Mouse (Mus musculus) cerebellum, postnatal 4 days (tissue): ENCODE data around the gene Stx1b.

Source experiments
- DNase-seq, 2 experiments: peaks; one replicate each; pipeline ENCODE4 v3.0.0; 2022; ENCODE audit warnings: low spot score in 2 of 2, mixed read lengths in 1 of 2

The Stx1b gene

DNA sequence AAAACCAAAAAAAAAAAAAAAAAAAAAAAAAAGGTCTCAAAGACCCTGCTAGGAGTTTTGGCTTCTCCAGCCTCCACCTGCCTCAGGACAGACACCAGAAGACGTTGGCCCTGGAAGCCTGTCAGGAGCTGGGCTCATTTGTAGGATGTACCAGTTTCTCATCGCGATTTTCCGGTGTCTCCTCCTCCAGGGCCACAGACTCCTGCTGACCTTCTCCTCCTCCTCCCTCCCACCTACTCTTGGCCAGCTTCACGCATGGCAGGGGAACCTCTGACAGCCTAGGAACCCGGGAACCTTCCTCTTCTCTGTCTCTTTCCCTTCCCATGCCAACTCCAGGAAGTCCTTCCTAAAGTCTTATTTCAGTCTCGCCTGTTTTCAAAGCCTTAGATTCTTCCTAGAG is 7.3 kb downstream of the Stx1b start:
- DNase-seq: no peak

- DNase-seq: no peak
These were observed 8.2 kb downstream of the Stx1b start for GRCm38 (mm10) chr7:127815954-127816821.

GRCm38 (mm10) chr7:127815116-127815665 is 9.2 kb downstream of the Stx1b start:
- no peak for DNase-seq

DNA sequence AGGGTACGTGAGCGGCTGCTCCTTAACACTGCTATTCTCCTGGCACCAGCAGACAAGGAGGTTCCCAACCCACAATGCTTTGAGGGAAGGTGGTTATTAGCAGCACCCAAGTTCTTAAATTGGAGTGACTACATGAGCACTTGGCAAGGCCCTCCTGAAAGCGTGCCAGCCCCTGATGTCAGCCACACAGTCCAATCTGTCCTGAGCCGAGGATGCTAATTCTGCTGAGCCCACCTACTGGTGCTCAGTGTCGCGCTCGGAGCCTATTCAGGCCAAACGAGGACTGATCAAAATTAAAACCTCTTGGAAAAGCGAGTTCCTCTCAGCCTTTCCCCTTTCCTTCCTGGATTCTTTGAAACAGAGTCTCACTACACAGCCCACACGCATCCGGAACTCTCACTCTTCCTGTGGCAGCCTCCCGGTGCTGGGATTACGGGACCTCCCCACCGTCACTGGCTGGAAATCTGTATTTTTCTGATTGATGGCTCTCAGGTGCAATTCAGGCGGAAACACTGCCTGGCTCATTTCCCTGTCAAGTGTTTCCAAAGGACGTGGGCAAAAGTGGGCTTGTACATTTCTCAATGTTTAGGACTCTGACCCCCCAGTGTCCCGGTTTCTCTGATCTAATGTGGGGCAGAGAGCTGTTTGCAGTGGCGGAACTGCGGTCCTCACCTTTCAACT is 10.0 kb downstream of the Stx1b start:
- peak in 1 of 2 experiments; percentile 56 for DNase-seq

DNA sequence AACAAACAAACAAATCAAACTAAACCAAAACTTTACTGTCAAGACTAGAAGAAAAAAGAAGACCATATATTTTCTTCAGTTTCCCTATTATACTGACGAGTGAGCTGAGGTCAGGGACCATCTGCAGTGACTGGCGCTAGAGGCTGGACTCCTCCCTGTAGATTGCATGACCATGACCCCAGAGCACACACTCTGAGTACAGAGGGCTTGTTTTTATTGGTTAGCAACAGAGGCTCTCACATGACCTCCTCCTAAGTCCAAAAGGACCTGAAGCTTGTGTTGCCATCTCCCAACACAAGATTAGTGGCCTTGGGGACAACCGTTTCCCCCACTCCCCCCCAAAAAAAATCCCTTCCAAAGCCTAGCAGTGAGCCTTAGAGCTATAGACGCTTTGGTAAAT is 10.5 kb downstream of the Stx1b start:
- no peak for DNase-seq

- no peak for DNase-seq
These were observed 12.1 kb downstream of the Stx1b start for GRCm38 (mm10) chr7:127812292-127812691.

GRCm38 (mm10) chr7:127811240-127811639 is 13.1 kb downstream of the Stx1b start:
- no peak for DNase-seq

DNA sequence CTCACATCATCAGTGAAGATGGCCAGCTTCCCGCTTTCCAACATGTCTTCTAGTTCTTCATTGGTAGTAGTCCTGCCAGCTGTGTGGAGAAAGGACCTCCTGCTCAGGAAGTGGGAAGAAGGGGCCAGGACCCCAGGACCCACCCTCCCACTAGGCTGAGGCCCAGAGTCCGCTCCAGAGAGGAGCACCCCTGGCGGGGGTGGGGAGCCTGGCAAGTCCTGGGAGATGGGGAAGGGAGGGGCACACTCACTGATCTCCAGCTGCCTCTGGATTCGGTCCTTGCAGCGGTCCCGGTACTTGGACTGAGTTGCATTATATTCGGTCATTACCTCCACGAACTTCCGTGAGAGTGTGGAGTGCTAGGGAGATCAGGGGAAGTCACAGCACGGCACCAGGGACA is 13.7 kb downstream of the Stx1b start:
- no peak for DNase-seq

DNA sequence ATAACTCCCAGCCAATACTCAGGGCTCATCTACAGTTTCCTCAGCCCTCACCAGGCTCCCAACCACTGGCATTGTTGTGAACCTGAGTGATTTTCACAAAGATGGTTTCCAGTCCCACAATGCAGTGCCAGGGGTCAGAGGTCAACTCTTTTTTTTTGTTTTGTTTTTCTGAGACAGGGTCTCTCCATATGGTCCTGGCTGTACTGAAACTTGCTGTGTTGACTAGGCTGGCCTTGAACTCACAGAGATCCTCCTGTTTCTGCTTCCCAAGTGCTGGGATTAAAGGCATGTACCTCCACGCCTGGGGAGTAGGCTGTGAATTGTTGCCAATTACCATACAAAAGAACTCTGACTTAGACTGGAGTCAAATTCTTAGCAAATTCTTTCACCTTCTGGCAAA is 14.5 kb downstream of the Stx1b start:
- DNase-seq: no peak

GRCm38 (mm10) chr7:127808821-127809220 is 15.5 kb downstream of the Stx1b start:
- no peak for DNase-seq

DNA sequence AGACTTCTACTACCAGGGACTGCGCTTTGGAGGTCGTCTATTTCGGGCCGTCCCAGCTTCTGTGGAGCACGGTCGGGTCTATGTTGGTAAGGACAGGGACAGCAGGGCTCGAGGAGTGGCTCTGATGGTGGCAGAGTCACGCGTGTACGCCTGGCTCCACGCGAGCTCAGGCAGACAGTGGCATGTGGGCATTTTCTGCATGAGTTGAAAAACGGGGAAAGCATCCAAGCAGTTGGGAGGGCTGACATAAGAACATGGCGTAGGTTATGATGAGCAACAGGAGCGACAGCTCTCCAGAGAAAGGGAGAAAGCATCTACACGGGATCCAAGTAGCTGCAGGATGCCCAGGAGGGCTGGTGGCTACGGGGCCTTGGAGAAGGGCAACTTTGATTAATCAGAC is 22.0 kb downstream of the Stx1b start:
- DNase-seq: no peak

DNA sequence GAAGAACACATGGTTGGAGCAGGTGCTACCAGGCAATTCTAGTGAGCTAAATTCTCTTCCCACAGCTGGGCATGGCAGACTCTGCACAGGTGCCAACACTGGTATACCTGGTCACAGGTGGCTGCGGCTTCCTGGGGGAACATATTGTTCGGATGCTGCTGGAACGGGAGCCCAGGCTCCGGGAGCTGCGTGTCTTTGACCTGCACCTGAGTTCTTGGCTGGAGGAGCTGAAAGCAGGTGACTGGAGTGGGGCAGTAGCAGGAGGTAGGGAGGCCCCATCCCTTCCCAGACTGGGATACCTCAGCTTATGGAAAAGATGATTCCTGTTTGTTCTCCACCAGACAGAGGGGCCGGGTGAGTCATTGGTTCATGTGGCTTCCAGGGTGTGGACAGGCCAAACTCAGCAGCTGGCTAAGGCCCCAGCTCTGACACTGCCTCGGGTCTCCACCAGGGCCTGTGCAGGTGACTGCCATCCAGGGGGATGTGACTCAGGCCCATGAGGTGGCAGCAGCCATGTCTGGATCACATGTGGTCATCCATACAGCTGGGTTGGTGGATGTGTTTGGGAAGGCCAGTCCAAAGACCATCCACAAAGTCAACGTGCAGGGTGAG is 23.2 kb downstream of the Stx1b start:
- no peak for DNase-seq

DNA sequence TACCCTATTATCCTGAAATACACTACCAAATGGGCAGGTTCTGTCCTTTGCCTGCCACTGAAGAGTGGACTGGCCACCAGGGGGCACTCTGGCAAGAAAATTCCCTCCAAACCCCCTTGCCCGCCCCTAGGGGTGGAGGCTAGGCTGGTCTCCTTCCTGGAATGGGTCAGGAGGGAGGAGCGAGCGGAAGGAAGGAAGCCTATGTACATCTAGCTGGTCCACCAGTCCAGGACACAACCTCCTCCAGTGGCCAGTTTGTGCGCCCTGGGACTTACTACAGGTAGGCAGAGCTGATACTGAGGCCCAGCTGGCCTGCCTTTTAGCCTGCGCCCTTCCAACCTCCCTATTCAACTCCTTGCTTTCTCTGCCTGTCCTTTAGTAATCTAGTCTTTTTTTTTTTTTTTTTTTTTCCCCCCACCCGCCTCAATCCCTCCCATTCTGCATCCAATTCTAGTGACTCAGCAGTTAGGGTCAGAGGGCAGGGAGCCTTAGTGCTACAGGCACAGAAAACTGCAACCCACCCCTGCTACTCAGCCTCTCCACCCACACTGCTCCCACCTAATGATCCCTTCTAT is 23.8 kb downstream of the Stx1b start, which contains the start of gene Hsd3b7:
Gene Hsd3b7 (plus strand): TSS at position 170 of the 575 bp plus-strand sequence.
- peak; percentile 81 to 91 for DNase-seq

DNA sequence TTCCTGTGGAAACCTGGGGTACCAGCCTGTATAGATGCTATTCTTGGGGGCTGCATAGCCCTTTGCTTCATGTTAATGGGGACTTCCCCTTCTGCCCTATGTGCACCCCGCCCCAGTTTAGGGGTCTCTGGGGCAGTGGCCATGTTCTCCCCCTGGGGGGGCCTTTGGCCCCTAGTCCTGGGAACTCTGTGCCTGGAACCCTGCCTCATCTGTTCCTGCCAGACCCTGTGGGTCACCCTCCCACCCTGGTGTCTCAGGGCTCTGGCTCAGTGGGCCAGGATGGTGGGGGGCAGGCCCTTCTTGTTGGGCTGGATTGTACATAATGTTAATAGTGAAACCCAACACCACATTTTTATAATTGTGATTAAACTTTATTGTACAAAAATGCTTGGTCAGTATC is 24.6 kb downstream of the Stx1b start:
- DNase-seq: no peak

GRCm38 (mm10) chr7:127799211-127799610 is 25.1 kb downstream of the Stx1b start:
- DNase-seq: no peak

DNA sequence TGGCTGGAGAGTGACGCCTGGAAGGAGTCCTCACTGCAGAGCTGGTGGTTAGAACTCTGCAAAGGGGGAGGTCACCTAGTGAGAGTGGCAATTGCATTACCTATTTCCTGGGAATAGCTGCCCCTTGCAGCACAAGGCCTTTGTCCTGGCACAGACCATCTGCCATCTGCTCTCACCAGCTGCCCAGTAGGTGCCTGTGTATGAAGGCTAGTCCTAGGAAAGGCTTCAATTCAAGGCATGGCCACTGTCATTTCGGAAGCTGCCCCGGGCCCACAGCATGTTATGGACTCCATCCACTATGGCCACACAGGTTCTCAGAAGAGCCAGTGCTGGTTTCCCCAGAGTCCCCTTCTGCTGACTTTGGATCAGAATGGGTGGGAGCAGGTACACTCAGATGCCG is 25.8 kb downstream of the Stx1b start:
- DNase-seq: peak in 1 of 2 experiments; percentile 33

GRCm38 (mm10) chr7:127797076-127797845 is 27.1 kb downstream of the Stx1b start:
- no peak for DNase-seq

GRCm38 (mm10) chr7:127785308-127785707 is 39.0 kb downstream of the Stx1b start, which contains the start of gene Gm49388:
Gm49388 (plus strand) TSS chr7:127785608.
- DNase-seq: no peak

DNA sequence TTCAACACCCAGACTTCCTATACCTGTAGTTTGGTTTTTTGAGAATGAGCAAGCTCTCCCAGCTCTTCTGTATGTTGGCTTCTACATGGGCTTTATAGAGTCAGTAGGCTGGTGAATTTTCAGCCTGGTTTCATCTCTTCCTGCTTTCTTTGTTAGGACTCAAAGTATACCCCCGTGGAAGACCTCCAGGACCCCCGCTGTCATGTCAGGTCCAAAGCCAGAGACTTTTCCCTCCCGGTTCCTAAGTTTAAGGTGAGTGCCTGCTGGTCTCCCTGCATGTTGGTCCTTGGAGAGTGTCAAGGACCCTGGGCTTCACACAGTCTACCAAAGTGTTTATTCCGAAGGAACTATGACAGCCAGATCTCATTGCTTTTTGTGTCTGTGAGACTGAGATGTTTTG is 46.0 kb downstream of the Stx1b start:
- no peak for DNase-seq

- peak in 1 of 2 experiments; percentile 65 for DNase-seq
These were observed 46.7 kb downstream of the Stx1b start for GRCm38 (mm10) chr7:127777474-127778266.
